Mouse (Mus musculus): ENCODE results near the gene Plcb2.

Gene Plcb2

DNA sequence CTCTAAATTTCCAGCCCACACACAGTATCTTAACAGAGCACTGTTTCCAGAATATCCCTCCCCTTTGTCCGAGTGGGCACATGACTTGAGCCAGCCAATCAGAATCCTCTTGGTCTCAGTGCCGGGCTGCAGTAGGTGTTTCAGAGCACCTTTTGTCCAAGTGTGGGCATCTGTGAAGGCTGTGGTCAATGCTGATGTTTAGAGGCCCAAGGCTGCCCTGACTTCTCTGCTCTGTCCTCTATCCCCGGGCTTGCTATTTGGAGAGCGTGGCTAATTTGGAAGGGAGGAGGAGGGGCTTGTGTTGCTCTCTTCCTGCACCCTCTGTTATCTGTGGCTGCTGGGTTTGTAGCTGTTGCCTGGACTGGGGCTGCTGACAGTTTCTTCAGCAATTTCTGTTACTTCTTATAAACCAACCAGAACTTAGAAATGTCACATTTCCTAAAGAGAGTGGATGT lies 68.2 kb downstream of the Plcb2 start:
- peak; percentile 77 for DNase-seq (ENCODE audit: low read depth, low spot score)

GRCm38 (mm10) chr2:118659493-118659892 lies 68.7 kb downstream of the Plcb2 start:
- DNase-seq (ENCODE audit: low read depth, low spot score), result no peak

DNA sequence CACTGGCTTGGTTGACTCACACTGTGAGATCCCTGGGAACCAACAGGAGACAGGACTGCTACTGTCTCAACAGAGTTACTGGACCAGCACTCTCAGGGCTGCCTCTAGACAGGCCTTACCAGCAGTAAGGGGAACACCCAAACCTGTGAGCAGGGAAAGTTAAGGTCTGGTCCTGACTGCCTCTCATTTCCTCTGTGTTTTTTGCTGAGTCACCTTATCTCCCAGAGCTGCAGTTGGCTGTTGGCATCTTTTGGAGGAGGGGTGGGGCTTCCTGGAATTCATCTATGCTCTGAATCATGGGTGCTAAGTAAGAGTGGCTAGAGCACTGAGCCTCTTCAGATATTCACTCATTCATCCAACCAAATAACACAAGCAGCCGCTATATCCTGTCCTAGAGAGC lies 69.2 kb downstream of the Plcb2 start:
- DNase-seq (ENCODE audit: low read depth, low spot score), result peak; percentile 84

- no peak for DNase-seq (ENCODE audit: low read depth, low spot score)
Observed at GRCm38 (mm10) chr2:118658457-118658856, 69.8 kb downstream of the Plcb2 start.
